Mouse (Mus musculus) adrenal gland (tissue): ENCODE measurements around the gene Gm5934.
"Not testable (repeated sequence)": the region's sequence is repeated elsewhere in the genome, so short reads cannot be mapped to it uniquely, and the experiment has no call there.

Experiments
- intact Hi-C: fragments of 180-260 bp; cut with DNase I; formaldehyde crosslinking; loops from one replicate; pipeline ENCODE4 v1.15.1; 2025
- long read RNA-seq, 2 experiments: library from polyadenylated mRNA; unstranded; transcript quantifications; one replicate each; pipeline ENCODE4 v2.0.0; 2020; ENCODE audit warnings: borderline replicate concordance in 1 of 2; ENCODE audit not compliant: insufficient replicate concordance in 1 of 2

Gm5934 gene
- long read RNA-seq, experiment 1 = 0 reads
- long read RNA-seq, experiment 2 = 0 reads

GRCm38 (mm10) chrX:24500660-24501059 is at the start of gene Gm5934:
Gm5934 (minus strand) TSS chrX:24500760.
- intact Hi-C loops = not testable (repeated sequence)
